Mouse (Mus musculus) hindbrain, embryonic 13.5 days (tissue): ENCODE measurements around the gene Anks1. TPM values are rescaled to one million over a fixed set of nuclear protein-coding genes. Genes with fewer than 3 reads are reported as not detected.

Source experiments
- ATAC-seq: fragments of 200-750 bp; cut with Nextera tagmentation; 2 replicates; pipeline ENCODE4 v1.8.0; 2017; ENCODE audit warnings: moderate TSS enrichment; ENCODE audit not compliant: low FRiP score
- H3K27ac ChIP-seq: fragments of 300-500 bp; sonication (generic); 2 replicates; pipeline ENCODE4 v1.5.1; 2015; ENCODE audit warnings: inconsistent platforms, mild to moderate bottlenecking, moderate library complexity
- H3K27me3 ChIP-seq: fragments of 300-500 bp; sonication (generic); 2 replicates; pipeline ENCODE4 v1.6.1; 2015; ENCODE audit warnings: mild to moderate bottlenecking, inconsistent platforms
- H3K36me3 ChIP-seq: fragments of 300-500 bp; sonication (generic); 2 replicates; pipeline ENCODE4 v1.6.1; 2015; ENCODE audit warnings: mild to moderate bottlenecking, inconsistent platforms
- H3K4me1 ChIP-seq: fragments of 300-500 bp; sonication (generic); replicated peaks from 2 replicates; pipeline ENCODE4 v1.6.1; 2015; ENCODE audit warnings: inconsistent platforms
- H3K4me2 ChIP-seq: fragments of 300-500 bp; sonication (generic); 2 replicates; pipeline ENCODE4 v1.6.1; 2015; ENCODE audit warnings: inconsistent platforms, mild to moderate bottlenecking, moderate library complexity
- H3K4me3 ChIP-seq: fragments of 300-500 bp; sonication (generic); 2 replicates; pipeline ENCODE4 v1.5.1; 2015; ENCODE audit warnings: mild to moderate bottlenecking, inconsistent platforms
- H3K9ac ChIP-seq: fragments of 300-500 bp; sonication (generic); 2 replicates; pipeline ENCODE4 v1.6.1; 2015; ENCODE audit warnings: mild to moderate bottlenecking, inconsistent platforms
- H3K9me3 ChIP-seq: fragments of 300-500 bp; sonication (generic); 2 replicates; pipeline ENCODE4 v1.6.1; 2016; ENCODE audit warnings: inconsistent platforms
- WGBS: fragments of 180-500 bp; shearing (Covaris S2); methylation state at CpG from one replicate; pipeline ENCODE4 v1.1.7; 2015; 5-methylcytosine and 5-hydroxymethylcytosine counted together
- polyA plus RNA-seq: library from polyadenylated mRNA; unstranded; fragments of >200 nt; fragmentation: Nextera tagmentation; extraction: Ambion mirVana; gene quantifications from 2 replicates; pipeline ENCODE4 v1.2.1, GENCODE M21; 2015

Anks1 gene
- polyA plus RNA-seq, 1 experiment from 2014 or later: 58.6 TPM

DNA sequence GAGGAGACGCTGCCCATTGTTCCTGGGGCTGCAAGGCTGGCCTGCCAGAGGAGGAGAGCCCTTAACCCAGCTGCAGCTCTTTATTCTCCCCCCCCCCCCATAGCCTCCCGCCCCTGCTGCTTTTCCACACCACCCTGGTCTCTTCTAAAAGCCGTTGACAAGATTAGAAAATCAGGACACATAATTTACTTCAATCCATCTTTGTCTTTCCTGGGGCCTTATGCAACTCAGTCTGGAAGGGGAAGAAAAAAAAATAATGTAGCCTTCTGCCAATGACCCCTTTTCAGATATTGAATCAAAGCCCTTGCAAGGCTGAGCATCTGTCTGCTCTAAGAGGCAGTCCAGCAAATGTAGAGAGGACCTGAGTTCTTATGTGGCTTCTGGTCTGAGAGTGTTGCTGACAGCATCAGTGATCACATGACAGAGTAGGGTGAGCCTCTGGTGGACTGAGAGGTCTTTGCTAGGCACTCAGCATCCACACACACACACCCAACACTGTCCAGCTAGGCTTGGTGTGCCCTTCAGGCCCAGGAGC lies 124.0 kb downstream of the Anks1 start:
- no peak overlapping the region for H3K4me3 ChIP-seq
- H3K36me3 ChIP-seq: peaks cover 8% of the 10 kb centered on the region
- H3K9ac ChIP-seq: peak overlapping the region; percentile 63
- H3K27ac ChIP-seq: peak overlapping the region; percentile 87
- no peak overlapping the region for H3K4me2 ChIP-seq
- no peaks in the 10 kb centered on the region for H3K9me3 ChIP-seq
- no peaks in the 10 kb centered on the region for H3K27me3 ChIP-seq
- peaks cover 79% of the 10 kb centered on the region for H3K4me1 ChIP-seq
- 17% methylated on average over 3 of the region's 3 CpGs for WGBS
- peak; percentile 7; the same call in 1 of the 2 replicates for ATAC-seq

DNA sequence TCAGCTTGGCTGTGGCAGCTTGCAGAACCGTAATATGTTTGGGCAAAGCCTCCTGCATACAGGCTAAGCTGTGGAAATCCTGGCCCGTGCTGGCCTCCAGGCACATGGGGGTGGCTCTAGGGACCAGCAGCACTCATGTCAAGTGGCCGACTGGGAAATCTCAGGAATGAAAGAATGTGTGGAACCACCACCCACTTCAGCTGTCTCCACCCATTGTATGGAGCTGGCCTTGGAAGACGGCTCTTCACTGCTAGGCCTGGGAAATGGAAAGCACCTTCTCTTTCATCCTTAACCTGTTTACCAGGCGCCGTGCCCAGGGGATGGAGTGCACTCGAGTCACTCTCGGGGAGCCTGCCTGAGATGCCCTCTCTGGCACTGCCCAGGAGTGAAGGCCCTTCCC lies 125.9 kb downstream of the Anks1 start:
- Histone ChIP-seq H3K27ac (no peak overlapping the region), H3K4me1 (peaks cover 74% of the 10 kb centered on the region), H3K9ac (no peak overlapping the region), H3K4me3 (no peak overlapping the region), H3K27me3 (no peaks in the 10 kb centered on the region), H3K4me2 (no peak overlapping the region), H3K36me3 (peaks cover 17% of the 10 kb centered on the region), H3K9me3 (no peaks in the 10 kb centered on the region)
- ATAC-seq: no peak
- WGBS: 73% methylated on average over 8 of the region's 8 CpGs

DNA sequence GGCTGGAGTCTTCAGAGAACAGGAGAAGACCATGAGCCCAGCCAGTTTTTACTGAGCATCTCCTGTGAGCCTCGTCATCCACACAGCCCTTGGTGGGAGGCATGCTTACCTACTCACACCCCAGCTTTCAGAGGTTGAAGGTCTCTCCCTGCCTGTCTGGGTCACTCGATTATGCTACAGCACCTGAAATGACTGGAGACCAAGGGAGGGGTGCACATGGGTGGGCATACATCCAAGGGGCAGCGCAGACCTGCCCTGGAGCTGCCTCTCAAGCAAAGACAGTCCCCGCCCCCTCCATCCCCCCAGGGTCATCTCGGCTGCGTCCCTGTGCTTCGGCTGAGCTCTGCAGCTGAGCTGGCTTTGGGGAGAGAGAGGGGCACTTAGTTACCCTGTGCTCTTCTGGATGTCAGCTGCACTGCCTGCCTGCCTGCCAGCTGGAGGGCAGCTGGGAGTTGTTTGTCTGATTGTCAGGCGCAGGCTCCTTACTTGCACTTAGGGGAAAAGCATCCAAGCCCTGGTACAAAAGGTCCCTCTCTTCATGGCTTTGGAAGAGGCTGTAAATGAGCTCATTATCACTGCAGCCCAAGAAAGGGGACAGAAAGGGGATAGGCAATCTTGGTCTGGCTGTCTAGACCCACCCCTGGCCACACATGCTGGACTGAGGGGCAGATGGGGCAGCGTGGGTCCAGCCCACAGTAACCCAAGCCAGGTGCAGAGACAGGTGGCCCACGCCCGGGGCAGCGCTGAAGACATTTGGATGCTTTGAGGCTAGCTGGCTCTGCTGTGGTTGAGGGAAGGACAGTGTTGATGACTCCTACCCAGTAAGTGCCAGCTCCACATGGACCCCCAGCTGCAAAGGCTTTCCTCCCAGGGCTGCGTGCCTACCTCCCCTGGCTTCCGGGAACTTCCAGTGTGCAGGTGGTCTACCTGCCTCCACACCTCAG lies 128.0 kb downstream of the Anks1 start:
- peaks cover 17% of the 10 kb centered on the region for H3K36me3 ChIP-seq
- peak overlapping the region; percentile 60 for H3K9ac ChIP-seq
- H3K4me2 ChIP-seq: no peak overlapping the region
- H3K4me3 ChIP-seq: no peak overlapping the region
- H3K4me1 ChIP-seq: peaks cover 76% of the 10 kb centered on the region
- H3K9me3 ChIP-seq: no peaks in the 10 kb centered on the region
- 44% methylated on average over 14 of the region's 14 CpGs for WGBS
- H3K27ac ChIP-seq: peak overlapping the region; percentile 82
- no peak for ATAC-seq
- no peaks in the 10 kb centered on the region for H3K27me3 ChIP-seq

DNA sequence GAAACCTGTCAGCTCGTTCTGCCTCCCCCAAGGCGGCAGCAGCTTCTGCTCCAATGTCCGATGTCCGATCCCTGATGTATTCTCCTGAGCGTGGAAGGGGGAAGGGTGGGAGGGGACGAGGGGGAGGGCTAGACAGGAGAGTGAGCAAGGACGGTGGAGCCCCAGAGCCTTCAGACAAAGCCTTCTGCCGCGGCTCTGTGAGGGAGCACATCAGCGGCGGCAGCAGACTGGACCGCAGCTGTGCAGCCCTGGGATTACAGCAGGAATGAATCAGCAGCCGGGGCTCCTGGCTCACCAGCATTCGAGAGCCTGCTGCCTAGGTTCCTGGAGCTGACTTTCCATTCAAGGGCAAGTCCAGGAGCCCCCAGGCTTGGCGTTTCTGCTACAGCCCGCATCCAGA lies 131.5 kb downstream of the Anks1 start:
- Histone ChIP-seq H3K4me3 (peak overlapping the region; percentile 46), H3K4me2 (peak overlapping the region; percentile 69), H3K27ac (peak overlapping the region; percentile 93), H3K27me3 (no peaks in the 10 kb centered on the region), H3K9me3 (no peaks in the 10 kb centered on the region), H3K9ac (peak overlapping the region; percentile 81), H3K36me3 (peaks cover 17% of the 10 kb centered on the region), H3K4me1 (peaks cover 83% of the 10 kb centered on the region)
- WGBS: 11% methylated on average over 16 of the region's 16 CpGs
- ATAC-seq: peak; percentile 52

DNA sequence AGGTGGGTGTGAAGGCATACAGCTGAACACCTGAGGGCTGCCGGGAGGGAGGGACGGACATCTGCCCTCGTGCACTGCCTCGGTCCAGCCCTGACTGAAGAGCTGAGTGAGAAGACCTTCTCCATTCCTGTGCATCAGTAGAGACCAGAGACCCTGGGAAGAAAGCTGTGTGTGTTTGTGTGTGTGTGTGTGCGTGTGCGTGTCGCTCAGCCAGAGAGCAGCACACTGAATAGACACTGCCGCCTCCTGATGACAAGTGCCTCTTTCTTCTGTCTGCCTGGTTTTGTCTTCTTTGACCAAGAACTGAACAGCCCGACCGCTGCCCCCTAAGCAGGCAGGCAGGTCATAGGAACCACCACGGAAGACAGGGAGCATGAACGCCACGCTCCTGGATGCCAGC lies 132.2 kb downstream of the Anks1 start:
- Histone ChIP-seq H3K27me3 (no peaks in the 10 kb centered on the region), H3K9me3 (no peaks in the 10 kb centered on the region), H3K4me1 (peaks cover 83% of the 10 kb centered on the region), H3K9ac (peak overlapping the region; percentile 81), H3K4me3 (peak overlapping the region; percentile 46), H3K27ac (peak overlapping the region; percentile 93), H3K36me3 (peaks cover 18% of the 10 kb centered on the region), H3K4me2 (peak overlapping the region; percentile 69)
- 47% methylated on average over 13 of the region's 13 CpGs for WGBS
- no peak for ATAC-seq

DNA sequence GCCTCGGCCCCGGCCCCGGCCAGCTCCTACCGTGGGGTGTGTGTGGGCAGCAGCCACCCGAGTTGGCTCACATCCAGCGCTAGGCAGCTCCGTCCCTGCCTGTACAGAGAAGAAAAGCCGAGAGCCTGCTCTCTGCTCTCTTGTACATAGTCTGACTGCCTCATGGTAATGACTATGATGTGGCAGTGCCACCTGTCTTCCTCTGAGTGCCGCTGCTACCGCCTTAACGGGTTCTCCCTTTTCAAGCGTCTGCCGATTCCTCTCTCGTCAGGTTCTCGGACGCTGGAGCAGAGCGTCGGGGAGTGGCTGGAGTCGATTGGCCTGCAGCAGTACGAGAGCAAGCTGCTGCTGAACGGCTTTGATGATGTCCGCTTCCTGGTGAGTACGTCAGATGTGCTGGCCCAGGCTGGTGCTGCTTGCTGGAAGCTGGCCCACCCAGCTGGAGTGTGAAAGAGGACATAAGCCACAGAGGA lies 133.2 kb downstream of the Anks1 start:
- peak; percentile 76 for ATAC-seq
- peaks cover 25% of the 10 kb centered on the region for H3K36me3 ChIP-seq
- peak overlapping the region; percentile 69 for H3K4me2 ChIP-seq
- peak overlapping the region; percentile 93 for H3K27ac ChIP-seq
- peaks cover 74% of the 10 kb centered on the region for H3K4me1 ChIP-seq
- peak overlapping the region; percentile 46 for H3K4me3 ChIP-seq
- no peaks in the 10 kb centered on the region for H3K9me3 ChIP-seq
- H3K27me3 ChIP-seq: no peaks in the 10 kb centered on the region
- WGBS: 26% methylated on average over 23 of the region's 23 CpGs
- peak overlapping the region; percentile 81 for H3K9ac ChIP-seq

DNA sequence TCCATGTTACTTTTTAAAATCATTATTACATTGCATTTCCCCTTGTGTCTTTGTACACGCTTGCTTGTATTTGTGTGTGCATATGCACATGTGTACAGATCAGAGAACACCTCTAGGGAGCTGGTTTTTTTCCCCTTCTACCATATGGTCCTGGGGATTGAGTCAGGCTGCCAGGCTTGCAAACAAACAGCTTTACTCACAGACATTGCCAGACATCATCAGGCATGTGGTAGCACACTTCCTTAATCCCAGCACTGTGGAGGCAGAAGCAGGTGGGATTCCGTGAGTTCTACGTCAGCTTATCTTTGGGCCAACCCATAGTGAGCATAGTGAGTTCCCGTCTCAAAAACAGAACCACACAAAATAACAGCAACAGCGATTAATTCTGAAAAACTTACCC lies 137.9 kb downstream of the Anks1 start:
- Histone ChIP-seq H3K4me1 (peaks cover 60% of the 10 kb centered on the region), H3K4me3 (no peak overlapping the region), H3K9ac (no peak overlapping the region), H3K9me3 (no peaks in the 10 kb centered on the region), H3K4me2 (no peak overlapping the region), H3K36me3 (peaks cover 44% of the 10 kb centered on the region), H3K27ac (0 out of 2 replicates have a peak overlapping the region, but pooled peaks have one; percentile 8), H3K27me3 (no peaks in the 10 kb centered on the region)
- 93% methylated on average over 5 of the region's 5 CpGs for WGBS
- no peak for ATAC-seq

DNA sequence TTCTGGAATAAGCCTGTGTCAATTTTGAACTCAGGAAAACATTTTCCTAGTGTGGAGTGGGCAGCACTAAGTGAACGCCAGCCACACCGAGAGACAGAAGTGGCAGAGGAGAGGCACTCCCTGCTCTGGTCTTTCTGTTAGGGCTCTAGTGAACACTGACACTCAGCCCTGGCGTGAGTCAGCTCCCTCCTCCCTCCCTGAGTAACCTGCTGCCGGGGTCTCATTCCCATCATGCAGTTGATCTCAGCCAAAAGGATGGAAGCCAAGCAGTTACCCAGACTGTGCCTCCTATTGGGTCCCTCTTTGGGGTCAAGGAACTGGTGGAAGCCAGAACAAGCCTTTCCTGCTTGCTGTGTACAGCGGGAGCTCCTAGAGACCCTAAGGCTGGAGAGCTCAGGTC lies 138.4 kb downstream of the Anks1 start:
- Histone ChIP-seq H3K9ac (no peak overlapping the region), H3K4me2 (no peak overlapping the region), H3K27me3 (no peaks in the 10 kb centered on the region), H3K27ac (0 out of 2 replicates have a peak overlapping the region, but pooled peaks have one; percentile 26), H3K4me3 (no peak overlapping the region), H3K9me3 (no peaks in the 10 kb centered on the region), H3K36me3 (peaks cover 49% of the 10 kb centered on the region), H3K4me1 (peaks cover 54% of the 10 kb centered on the region)
- ATAC-seq: no peak
- 78% methylated on average over 5 of the region's 5 CpGs for WGBS

DNA sequence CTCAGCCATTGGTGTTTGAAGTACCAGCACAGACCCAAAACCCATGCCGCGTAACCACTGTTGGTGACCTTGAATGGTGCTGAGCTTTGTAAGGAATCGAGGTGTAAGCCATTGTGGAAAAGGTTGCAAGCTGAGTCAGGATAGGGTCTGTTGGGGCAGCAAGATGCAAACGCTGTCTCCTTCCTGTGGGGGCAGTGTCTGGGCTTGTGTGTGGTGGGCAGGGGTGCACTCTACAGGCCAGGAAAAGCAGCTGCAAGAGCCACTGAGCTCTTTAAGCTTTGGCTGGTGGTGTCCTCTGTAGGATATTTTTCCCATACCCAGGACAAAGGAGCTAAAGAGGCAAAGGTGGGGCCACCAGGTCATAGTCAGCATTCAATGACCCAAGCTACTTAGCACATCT lies 139.3 kb downstream of the Anks1 start:
- H3K27ac ChIP-seq: peak overlapping the region; percentile 31; the same call in 1 of the 2 replicates
- H3K4me3 ChIP-seq: no peak overlapping the region
- H3K4me2 ChIP-seq: no peak overlapping the region
- H3K27me3 ChIP-seq: no peaks in the 10 kb centered on the region
- ATAC-seq: peak; percentile 58; the same call in 1 of the 2 replicates
- no peak overlapping the region for H3K9ac ChIP-seq
- 48% methylated on average over 4 of the region's 4 CpGs for WGBS
- H3K36me3 ChIP-seq: peaks cover 58% of the 10 kb centered on the region
- H3K4me1 ChIP-seq: peaks cover 45% of the 10 kb centered on the region
- no peaks in the 10 kb centered on the region for H3K9me3 ChIP-seq

DNA sequence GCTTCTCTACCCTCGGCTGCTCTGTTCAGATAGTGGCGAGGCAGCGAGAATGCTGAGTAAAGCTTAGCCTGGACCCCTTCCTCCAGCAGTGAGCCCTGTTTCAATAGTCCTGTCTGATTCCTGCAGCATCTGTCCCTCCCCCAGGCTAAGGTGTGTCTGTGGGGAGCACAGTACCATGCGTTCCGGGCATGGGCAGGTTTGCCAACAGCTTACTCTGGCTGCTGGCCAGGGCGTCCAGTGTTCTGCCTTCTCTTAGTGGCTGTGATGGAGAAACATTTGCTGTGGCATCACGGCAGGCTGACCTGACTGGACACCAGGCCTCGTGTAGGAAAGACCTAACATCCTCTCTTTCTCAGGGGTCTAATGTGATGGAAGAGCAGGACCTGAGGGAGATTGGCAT lies 141.1 kb downstream of the Anks1 start:
- Histone ChIP-seq H3K27ac (no peak overlapping the region), H3K9ac (no peak overlapping the region), H3K9me3 (no peaks in the 10 kb centered on the region), H3K4me1 (peaks cover 28% of the 10 kb centered on the region), H3K27me3 (no peaks in the 10 kb centered on the region), H3K36me3 (peaks cover 68% of the 10 kb centered on the region), H3K4me2 (no peak overlapping the region), H3K4me3 (no peak overlapping the region)
- no peak for ATAC-seq
- 83% methylated on average over 8 of the region's 8 CpGs for WGBS

DNA sequence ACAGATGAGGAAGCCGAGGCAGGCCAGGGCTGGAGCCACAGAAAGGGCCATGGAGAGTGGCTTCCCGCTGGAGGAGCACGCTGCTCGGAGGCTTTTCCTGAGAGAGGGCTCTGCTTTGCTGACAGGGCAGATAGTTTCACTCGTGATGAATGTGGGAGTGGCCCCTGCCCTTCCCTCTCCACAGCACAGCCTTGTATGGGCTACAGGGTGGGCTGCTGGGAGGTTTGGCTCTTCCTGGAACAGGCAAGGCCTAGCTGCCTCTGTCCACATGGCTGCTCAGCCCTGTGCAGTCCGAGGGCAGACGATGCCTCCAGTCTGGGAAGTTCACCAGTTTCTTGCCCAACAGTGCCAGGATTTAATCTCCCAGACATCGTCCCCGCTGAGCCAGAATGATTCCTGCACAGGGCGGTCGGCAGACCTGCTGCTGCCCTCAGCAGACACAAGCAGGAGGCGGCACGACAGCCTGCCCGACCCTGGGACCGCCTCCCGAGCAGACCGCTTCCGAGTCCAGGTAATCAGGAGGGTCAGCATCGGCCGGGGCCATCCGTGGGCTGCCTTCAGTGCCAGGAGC lies 143.3 kb downstream of the Anks1 start:
- 87% methylated on average over 21 of the region's 21 CpGs for WGBS
- H3K9me3 ChIP-seq: no peaks in the 10 kb centered on the region
- H3K36me3 ChIP-seq: peaks cover 79% of the 10 kb centered on the region

DNA sequence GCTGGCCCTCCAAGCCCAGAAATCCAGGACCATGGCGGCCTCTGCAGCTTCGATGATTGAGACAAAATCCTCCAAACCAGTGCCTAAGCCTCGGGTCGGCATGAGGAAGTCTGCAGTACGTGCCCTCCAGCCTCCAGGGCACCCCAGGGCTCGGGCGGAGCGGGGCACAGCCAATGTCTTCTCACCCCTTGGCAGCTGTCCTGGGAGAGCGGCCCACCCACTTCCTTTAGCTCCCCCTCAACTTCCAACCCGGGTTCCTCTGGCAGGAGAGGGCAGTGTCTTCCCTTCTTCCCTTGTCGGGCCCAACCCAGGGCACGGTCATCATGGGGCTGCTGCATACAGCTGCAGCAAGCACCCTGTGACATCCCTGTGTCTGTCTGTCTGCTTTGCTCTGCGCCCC lies 149.2 kb downstream of the Anks1 start:
- H3K4me2 ChIP-seq: no peak overlapping the region
- H3K27me3 ChIP-seq: no peaks in the 10 kb centered on the region
- H3K36me3 ChIP-seq: peaks cover 78% of the 10 kb centered on the region
- H3K9me3 ChIP-seq: no peaks in the 10 kb centered on the region
- ATAC-seq: no peak
- H3K27ac ChIP-seq: no peak overlapping the region
- no peaks in the 10 kb centered on the region for H3K4me1 ChIP-seq
- no peak overlapping the region for H3K4me3 ChIP-seq
- WGBS: 89% methylated on average over 13 of the region's 13 CpGs
- no peak overlapping the region for H3K9ac ChIP-seq

More for the DNA sequence above, 143.3 kb downstream of the Anks1 start:
- ATAC-seq: no peak
- Histone ChIP-seq H3K9ac (no peak overlapping the region), H3K4me1 (peaks cover 18% of the 10 kb centered on the region), H3K27me3 (no peaks in the 10 kb centered on the region), H3K4me3 (no peak overlapping the region), H3K4me2 (no peak overlapping the region), H3K27ac (no peak overlapping the region)
